Mouse (Mus musculus): ENCODE measurements around the gene Myo6. TPM values are rescaled to one million over a fixed set of nuclear protein-coding genes. Genes with fewer than 3 reads are reported as not detected.

Gene Myo6
- polyA plus RNA-seq, 1 experiment from 2014 or later: 50.9 TPM

DNA sequence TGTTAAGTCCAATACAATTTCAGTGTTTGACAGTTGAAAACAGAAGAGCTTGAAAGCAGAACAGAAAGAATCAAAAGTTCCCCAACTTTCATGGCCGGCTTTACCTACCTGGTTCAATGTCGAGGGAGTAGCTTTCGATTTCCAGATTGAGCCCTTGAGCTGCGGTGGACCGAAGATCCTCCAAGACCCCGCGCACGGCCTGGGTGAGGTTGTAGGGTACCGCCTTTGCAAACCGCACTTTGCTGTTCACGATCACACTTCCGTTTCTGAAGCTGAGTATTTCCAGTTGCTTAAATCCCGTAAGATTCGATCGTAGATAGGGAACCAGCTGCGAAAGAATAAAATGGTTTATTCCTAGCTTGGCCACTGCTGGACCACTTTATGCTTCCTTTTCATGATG lies 176.9 kb downstream of the Myo6 start:
- no peak for ATAC-seq
- H3K4me3 ChIP-seq (ENCODE audit: low read depth, low read length): no peak overlapping the region
- 94% methylated on average over 16 of the region's 16 CpGs for WGBS
- no peak overlapping the region for H3K4me2 ChIP-seq (replicated peaks; ENCODE audit: low read depth)
- TF ChIP-seq CTCF (IDR thresholded peaks at IDR 0.05; ENCODE audit: low read depth): no peak
- H3K36me3 ChIP-seq (ENCODE audit: control insufficient read depth, insufficient read depth): no peaks in the 10 kb centered on the region
- no peak overlapping the region for H3K9ac ChIP-seq (ENCODE audit: low read depth, low read length)
- no peaks in the 10 kb centered on the region for H3K4me1 ChIP-seq (replicated peaks; ENCODE audit: control insufficient read depth, insufficient read depth, low read length)
- H3K9me3 ChIP-seq (ENCODE audit: control insufficient read depth): no peaks in the 10 kb centered on the region
- no peaks in the 10 kb centered on the region for H3K27me3 ChIP-seq (replicated peaks; ENCODE audit: control insufficient read depth, insufficient read depth, low read length)
- no peak overlapping the region for H3K27ac ChIP-seq (ENCODE audit: low read depth, low read length)

DNA sequence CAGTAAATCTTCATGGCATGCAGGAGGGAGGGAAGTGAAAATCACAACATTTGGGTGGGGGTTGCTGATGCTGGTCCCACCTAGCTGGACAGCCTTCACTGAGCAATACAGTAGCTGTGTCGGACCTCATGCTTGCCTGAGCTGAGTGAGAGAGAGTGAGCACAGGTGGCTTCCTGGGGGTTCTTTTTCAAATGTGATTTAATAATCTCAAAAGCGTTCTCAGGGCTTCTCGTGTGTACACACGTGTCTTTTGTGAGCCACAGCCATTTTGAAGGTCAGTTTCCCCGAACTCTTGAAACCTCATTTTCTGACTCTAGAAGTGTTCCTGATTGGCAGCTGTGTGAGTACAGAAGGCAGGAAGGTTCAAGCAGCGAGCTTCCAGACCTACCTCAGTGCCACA lies 177.7 kb downstream of the Myo6 start:
- TF ChIP-seq CTCF (IDR thresholded peaks at IDR 0.05; ENCODE audit: low read depth): no peak
- no peak overlapping the region for H3K27ac ChIP-seq (ENCODE audit: low read depth, low read length)
- no peak for ATAC-seq
- no peak overlapping the region for H3K4me3 ChIP-seq (ENCODE audit: low read depth, low read length)
- H3K9me3 ChIP-seq (ENCODE audit: control insufficient read depth): no peaks in the 10 kb centered on the region
- H3K9ac ChIP-seq (ENCODE audit: low read depth, low read length): no peak overlapping the region
- H3K27me3 ChIP-seq (replicated peaks; ENCODE audit: control insufficient read depth, insufficient read depth, low read length): no peaks in the 10 kb centered on the region
- H3K4me2 ChIP-seq (replicated peaks; ENCODE audit: low read depth): no peak overlapping the region
- no peaks in the 10 kb centered on the region for H3K4me1 ChIP-seq (replicated peaks; ENCODE audit: control insufficient read depth, insufficient read depth, low read length)
- no peaks in the 10 kb centered on the region for H3K36me3 ChIP-seq (ENCODE audit: control insufficient read depth, insufficient read depth)
- 83% methylated on average over 6 of the region's 6 CpGs for WGBS

DNA sequence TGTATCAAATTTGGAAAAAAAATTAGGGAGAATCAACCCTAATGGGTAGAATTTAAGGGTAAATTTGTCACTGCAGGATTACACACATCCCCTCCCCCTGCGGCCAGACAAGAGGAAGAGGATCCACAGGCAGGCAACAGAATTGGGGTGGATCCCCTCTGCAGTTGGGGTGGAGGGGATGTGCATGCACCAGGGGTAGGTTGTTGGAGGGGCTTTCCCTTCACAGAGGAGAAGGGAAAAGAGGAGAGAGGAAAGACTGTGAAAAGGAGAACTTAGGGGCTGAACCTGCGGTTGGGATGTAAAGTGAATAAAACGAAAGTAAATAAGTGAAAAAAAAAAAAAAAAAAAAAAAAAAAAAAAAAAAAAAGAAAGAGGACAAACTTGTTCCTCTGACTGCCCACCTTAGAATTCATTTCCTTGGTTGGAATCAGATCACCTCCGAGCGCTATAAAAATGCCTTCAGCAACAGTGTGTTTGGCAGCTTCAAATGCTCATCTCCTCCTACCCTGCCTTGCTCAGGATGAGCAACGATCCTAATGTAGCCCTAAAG lies 179.7 kb downstream of the Myo6 start:
- H3K4me2 ChIP-seq (replicated peaks; ENCODE audit: low read depth): no peak overlapping the region
- WGBS: 84% methylated on average over 6 of the region's 6 CpGs
- no peaks in the 10 kb centered on the region for H3K27me3 ChIP-seq (replicated peaks; ENCODE audit: control insufficient read depth, insufficient read depth, low read length)
- no peaks in the 10 kb centered on the region for H3K4me1 ChIP-seq (replicated peaks; ENCODE audit: control insufficient read depth, insufficient read depth, low read length)
- no peaks in the 10 kb centered on the region for H3K36me3 ChIP-seq (ENCODE audit: control insufficient read depth, insufficient read depth)
- ATAC-seq: no peak
- no peak overlapping the region for H3K9ac ChIP-seq (ENCODE audit: low read depth, low read length)
- no peak overlapping the region for H3K4me3 ChIP-seq (ENCODE audit: low read depth, low read length)
- H3K27ac ChIP-seq (ENCODE audit: low read depth, low read length): no peak overlapping the region
- no peak for TF ChIP-seq CTCF (IDR thresholded peaks at IDR 0.05; ENCODE audit: low read depth)
- H3K9me3 ChIP-seq (ENCODE audit: control insufficient read depth): no peaks in the 10 kb centered on the region

- H3K4me3 ChIP-seq (ENCODE audit: low read depth, low read length): no peak overlapping the region; the same call in 1 of the 2 replicates
- ATAC-seq: no peak
- H3K9me3 ChIP-seq (ENCODE audit: control insufficient read depth): no peaks in the 10 kb centered on the region
- H3K9ac ChIP-seq (ENCODE audit: low read depth, low read length): no peak overlapping the region
- H3K36me3 ChIP-seq (ENCODE audit: control insufficient read depth, insufficient read depth): no peaks in the 10 kb centered on the region
- TF ChIP-seq CTCF (IDR thresholded peaks at IDR 0.05; ENCODE audit: low read depth): no peak
- no peaks in the 10 kb centered on the region for H3K27me3 ChIP-seq (replicated peaks; ENCODE audit: control insufficient read depth, insufficient read depth, low read length)
- H3K4me2 ChIP-seq (replicated peaks; ENCODE audit: low read depth): peak overlapping the region; percentile 48
- no peak overlapping the region for H3K27ac ChIP-seq (ENCODE audit: low read depth, low read length)
- H3K4me1 ChIP-seq (replicated peaks; ENCODE audit: control insufficient read depth, insufficient read depth, low read length): no peaks in the 10 kb centered on the region
- WGBS: 51% methylated on average over 7 of the region's 7 CpGs
Measured at GRCm38 (mm10) chr9:80351295-80351677, 186.5 kb downstream of the Myo6 start.

GRCm38 (mm10) chr9:80351678-80352331 lies 187.0 kb downstream of the Myo6 start:
- no peaks in the 10 kb centered on the region for H3K27me3 ChIP-seq (replicated peaks; ENCODE audit: control insufficient read depth, insufficient read depth, low read length)
- ATAC-seq: no peak
- H3K4me1 ChIP-seq (replicated peaks; ENCODE audit: control insufficient read depth, insufficient read depth, low read length): no peaks in the 10 kb centered on the region
- no peak overlapping the region for H3K27ac ChIP-seq (ENCODE audit: low read depth, low read length)
- no peak for TF ChIP-seq CTCF (IDR thresholded peaks at IDR 0.05; ENCODE audit: low read depth)
- no peaks in the 10 kb centered on the region for H3K36me3 ChIP-seq (ENCODE audit: control insufficient read depth, insufficient read depth)
- 48% methylated on average over 20 of the region's 20 CpGs for WGBS
- no peak overlapping the region for H3K9ac ChIP-seq (ENCODE audit: low read depth, low read length)
- peak overlapping the region; percentile 48 for H3K4me2 ChIP-seq (replicated peaks; ENCODE audit: low read depth)
- H3K4me3 ChIP-seq (ENCODE audit: low read depth, low read length): no peak overlapping the region; the same call in 1 of the 2 replicates
- H3K9me3 ChIP-seq (ENCODE audit: control insufficient read depth): no peaks in the 10 kb centered on the region

DNA sequence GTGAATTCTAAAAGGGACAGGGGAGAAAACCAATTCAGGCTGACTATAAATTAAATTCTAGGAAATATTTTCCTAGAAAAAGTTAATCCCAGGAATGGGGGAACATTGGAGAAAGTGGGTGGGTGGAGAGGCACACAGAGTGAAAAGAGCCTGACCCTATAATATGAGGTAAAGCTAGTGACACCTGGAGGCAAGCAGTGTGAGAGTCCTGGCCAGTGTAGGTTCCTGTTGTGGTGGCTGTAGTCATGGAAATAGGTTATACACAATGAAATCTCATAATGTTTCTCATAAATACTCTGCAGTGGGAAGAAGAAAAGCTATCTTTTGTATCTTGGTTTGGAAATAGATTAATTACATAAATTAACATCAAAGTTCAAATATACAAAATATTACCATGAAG lies 195.2 kb downstream of the Myo6 start:
- H3K9me3 ChIP-seq (ENCODE audit: control insufficient read depth): no peaks in the 10 kb centered on the region
- H3K4me1 ChIP-seq (replicated peaks; ENCODE audit: control insufficient read depth, insufficient read depth, low read length): no peaks in the 10 kb centered on the region
- H3K27me3 ChIP-seq (replicated peaks; ENCODE audit: control insufficient read depth, insufficient read depth, low read length): no peaks in the 10 kb centered on the region
- H3K27ac ChIP-seq (ENCODE audit: low read depth, low read length): no peak overlapping the region
- H3K9ac ChIP-seq (ENCODE audit: low read depth, low read length): no peak overlapping the region
- H3K36me3 ChIP-seq (ENCODE audit: control insufficient read depth, insufficient read depth): no peaks in the 10 kb centered on the region
- no peak overlapping the region for H3K4me2 ChIP-seq (replicated peaks; ENCODE audit: low read depth)
- ATAC-seq: no peak
- no peak for TF ChIP-seq CTCF (IDR thresholded peaks at IDR 0.05; ENCODE audit: low read depth)
- no peak overlapping the region for H3K4me3 ChIP-seq (ENCODE audit: low read depth, low read length)

Other genes with a start within 250 kb of the Myo6 start
- gene Filip1, start 152.2 kb upstream of the Myo6 start, polyA plus RNA-seq (2015; fragmentation: Nextera tagmentation; extraction: Ambion mirVana): 5.3 and 6.7 TPM in 2 replicates
- gene Senp6, start 98.1 kb upstream of the Myo6 start, polyA plus RNA-seq (2015; fragmentation: Nextera tagmentation; extraction: Ambion mirVana): 31.9 and 37.5 TPM in 2 replicates

Data from intestine, postnatal 0 days (tissue).